Comparison of ENCODE assay signal across 12 mouse cellular contexts in the genomic region with DNA sequence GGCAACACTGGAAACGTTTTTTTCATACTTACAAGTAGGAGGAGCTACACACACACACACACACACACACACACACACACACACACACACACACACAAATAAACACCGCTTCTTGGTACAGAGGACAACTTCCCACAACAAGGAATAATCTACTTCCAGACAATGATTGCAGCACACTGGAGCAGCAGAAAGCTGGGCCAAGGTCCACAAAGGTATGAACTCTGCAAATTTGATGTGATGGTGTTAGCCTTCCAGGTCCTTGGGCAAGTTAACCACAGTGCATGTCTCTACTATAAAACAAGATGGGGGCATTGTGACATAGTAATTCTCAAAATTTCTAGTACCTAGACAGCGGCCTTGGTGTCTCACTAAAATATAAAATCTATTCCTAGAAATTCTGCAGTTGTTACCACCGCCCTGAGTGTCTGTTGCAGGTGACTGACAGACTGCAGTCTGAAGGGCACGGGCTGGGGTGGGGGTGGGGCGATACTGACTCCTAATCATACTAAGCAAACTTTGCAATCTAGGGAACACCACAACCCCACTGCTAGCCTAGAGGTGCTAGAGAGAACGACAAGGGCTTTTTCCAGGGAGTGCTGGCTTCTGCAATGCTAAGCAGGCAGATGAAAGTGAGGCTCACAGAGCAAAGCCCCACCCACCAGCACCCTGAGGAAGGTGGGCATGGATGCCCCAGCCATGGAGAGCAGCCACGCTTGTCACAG.
DNase-seq lines count a peak whose midpoint lies in the region; ATAC-seq and TF ChIP-seq lines count a peak whose summit lies in the region.
"Had no signal": no experiment of that assay in that cellular context is flagged by ENCODE, and none has a peak within 500 bp of the region (broad histone marks: within the 10 kb centered on the region; RNA-seq: fewer than 3 reads in every experiment).

No protein-coding gene starts in this region.

- peaks cover 3% of the 10 kb centered on the region; the same call in 1 of the 2 replicates for H3K36me3 ChIP-seq in heart, embryonic 16.5 days (ENCODE audit: control insufficient read depth, insufficient read depth)
- no peaks in the 10 kb centered on the region for H3K36me3 ChIP-seq in heart, adult 2 months (ENCODE audit: control insufficient read depth, insufficient read depth, low read length)
- no peaks in the 10 kb centered on the region for H3K36me3 ChIP-seq in midbrain, embryonic 11.5 days (ENCODE audit: control insufficient read depth, insufficient read depth, low read length)
- no peaks in the 10 kb centered on the region for H3K36me3 ChIP-seq in midbrain, postnatal 0 days (ENCODE audit: insufficient read depth, low read length)
- H3K36me3 ChIP-seq in liver, embryonic 13.5 days, result no peaks in the 10 kb centered on the region

- 0 out of 2 replicates have a peak overlapping the region, but pooled peaks have one; percentile 4 for H3K27ac ChIP-seq in heart, embryonic 16.5 days (ENCODE audit: low read length)
- H3K27ac ChIP-seq in heart, adult 2 months, result no peak overlapping the region
- H3K27ac ChIP-seq in midbrain, embryonic 11.5 days (ENCODE audit: low read depth, low read length), result no peak overlapping the region
- no peak overlapping the region for H3K27ac ChIP-seq in midbrain, postnatal 0 days (ENCODE audit: low read depth, low read length)
- H3K27ac ChIP-seq in liver, embryonic 13.5 days, result no peak overlapping the region

- no peak overlapping the region for H3K4me2 ChIP-seq in heart, embryonic 16.5 days (ENCODE audit: low read depth, low read length)
- H3K4me2 ChIP-seq in midbrain, embryonic 11.5 days, result no peak overlapping the region
- no peak overlapping the region for H3K4me2 ChIP-seq in midbrain, postnatal 0 days (ENCODE audit: low read depth, low read length, poor library complexity, severe bottlenecking)
- no peak overlapping the region for H3K4me2 ChIP-seq in liver, embryonic 13.5 days

- ATAC-seq in heart, embryonic 16.5 days (replicated peaks; ENCODE audit: extremely low read depth, insufficient read depth, low FRiP score), result no peak
- peak; percentile 52; the same call in 1 of the 2 replicates for ATAC-seq in midbrain, embryonic 11.5 days (ENCODE audit: low FRiP score)
- ATAC-seq in midbrain, postnatal 0 days (ENCODE audit: low FRiP score), result no peak
- ATAC-seq in liver, embryonic 13.5 days (ENCODE audit: low read depth), result peak; percentile 65; the same call in 1 of the 2 replicates

- no peak for DNase-seq in heart, adult 2 months
- DNase-seq in midbrain, embryonic 11.5 days (ENCODE audit: low spot score, missing footprints), result no peak
- DNase-seq in midbrain, postnatal 0 days (ENCODE audit: low spot score), result no peak
- no peak for DNase-seq in liver, embryonic 13.5 days
- peak; percentile 82 for DNase-seq in yolk sac, embryonic 10.5 days (ENCODE audit: low spot score)
- no peak for DNase-seq in cerebellum, adult 8-10 months
- DNase-seq in frontal cortex, adult 2 months (ENCODE audit: extremely low spot score in 1 of 2, low spot score in 1 of 2), result no peak
- DNase-seq: heart, postnatal 10 days; layer of hippocampus, adult 9-11 months; thymus, postnatal 25 days had no signal

- intact Hi-C loops in heart, adult 2 months (cut with DNase I), result no loop called here

- H3K27me3 ChIP-seq in heart, embryonic 16.5 days (ENCODE audit: control insufficient read depth, insufficient read depth, low read length), result no peaks in the 10 kb centered on the region
- no peaks in the 10 kb centered on the region for H3K27me3 ChIP-seq in heart, adult 2 months (ENCODE audit: control insufficient read depth, insufficient read depth, low read length)
- no peaks in the 10 kb centered on the region for H3K27me3 ChIP-seq in midbrain, embryonic 11.5 days (ENCODE audit: control insufficient read depth, insufficient read depth, low read length)
- no peaks in the 10 kb centered on the region for H3K27me3 ChIP-seq in midbrain, postnatal 0 days (ENCODE audit: insufficient read depth, low read length)
- H3K27me3 ChIP-seq in liver, embryonic 13.5 days, result no peaks in the 10 kb centered on the region

- TF ChIP-seq CTCF in heart, adult 2 months (IDR thresholded peaks at IDR 0.05), result no peak
- TF ChIP-seq CTCF in midbrain, postnatal 0 days (IDR thresholded peaks at IDR 0.05), result no peak

- TF ChIP-seq EP300 in heart, adult 2 months (IDR thresholded peaks at IDR 0.05; ENCODE audit: insufficient read depth, low read depth, low read length), result no peak

- WGBS in heart, embryonic 16.5 days, result 41% methylated on average over 8 of the region's 8 CpGs
- 56% methylated on average over 8 of the region's 8 CpGs for WGBS in heart, adult 2 months
- WGBS in midbrain, embryonic 11.5 days, result 63% methylated on average over 8 of the region's 8 CpGs
- WGBS in midbrain, postnatal 0 days, result 54% methylated on average over 8 of the region's 8 CpGs
- 35% methylated on average over 8 of the region's 8 CpGs for WGBS in liver, embryonic 13.5 days (ENCODE audit: insufficient replicate concordance)

- H3K4me3 ChIP-seq in heart, embryonic 16.5 days (ENCODE audit: low read length), result no peak overlapping the region
- H3K4me3 ChIP-seq in heart, adult 2 months, result no peak overlapping the region
- H3K4me3 ChIP-seq in midbrain, embryonic 11.5 days (ENCODE audit: low read depth, low read length), result no peak overlapping the region
- no peak overlapping the region for H3K4me3 ChIP-seq in midbrain, postnatal 0 days (ENCODE audit: low read depth, low read length)
- H3K4me3 ChIP-seq in liver, embryonic 13.5 days (replicated peaks), result no peak overlapping the region
- H3K4me3 ChIP-seq: erythroblast, embryonic 14.5 days had no signal

- TF ChIP-seq POLR2A in heart, adult 2 months (IDR thresholded peaks at IDR 0.05; ENCODE audit: insufficient read depth, low read depth, low read length), result no peak

- H3K79me2 ChIP-seq in heart, adult 2 months (replicated peaks; ENCODE audit: control insufficient read depth, insufficient read depth, low read length), result no peaks in the 10 kb centered on the region

- H3K4me1 ChIP-seq in heart, embryonic 16.5 days (ENCODE audit: control insufficient read depth, insufficient read depth, low read length), result peaks cover 57% of the 10 kb centered on the region
- no peaks in the 10 kb centered on the region for H3K4me1 ChIP-seq in heart, adult 2 months (ENCODE audit: control insufficient read depth, insufficient read depth, low read length)
- peaks cover 9% of the 10 kb centered on the region for H3K4me1 ChIP-seq in midbrain, embryonic 11.5 days (ENCODE audit: control insufficient read depth, insufficient read depth, low read length)
- peaks cover 4% of the 10 kb centered on the region; the same call in 1 of the 2 replicates for H3K4me1 ChIP-seq in midbrain, postnatal 0 days (ENCODE audit: insufficient read depth, low read length)
- H3K4me1 ChIP-seq in liver, embryonic 13.5 days (replicated peaks), result peaks cover 10% of the 10 kb centered on the region; the same call in 1 of the 2 replicates

- no peak overlapping the region for H3K9ac ChIP-seq in heart, embryonic 16.5 days (ENCODE audit: low read length)
- no peak overlapping the region for H3K9ac ChIP-seq in heart, adult 2 months (ENCODE audit: low read depth, low read length)
- no peak overlapping the region for H3K9ac ChIP-seq in midbrain, embryonic 11.5 days (ENCODE audit: low read length)
- H3K9ac ChIP-seq in midbrain, postnatal 0 days (replicated peaks; ENCODE audit: low read length, poor library complexity, severe bottlenecking), result no peak overlapping the region
- no peak overlapping the region for H3K9ac ChIP-seq in liver, embryonic 13.5 days

- H3K9me3 ChIP-seq in heart, embryonic 16.5 days (replicated peaks; ENCODE audit: control insufficient read depth, low read length), result 0 out of 2 replicates have a peak, but pooled peaks cover 4% of the 10 kb centered on the region
- H3K9me3 ChIP-seq in midbrain, embryonic 11.5 days (ENCODE audit: control insufficient read depth, low read length), result no peaks in the 10 kb centered on the region
- no peaks in the 10 kb centered on the region for H3K9me3 ChIP-seq in midbrain, postnatal 0 days (ENCODE audit: low read length)
- no peaks in the 10 kb centered on the region for H3K9me3 ChIP-seq in liver, embryonic 13.5 days (replicated peaks)

Comparison
In these comparisons a context has a peak if more than half of its experiments do, and no peak if none do; other contexts are left out.
1. ATAC-seq: peak in midbrain, embryonic 11.5 days (single experiment) and liver, embryonic 13.5 days (single experiment); none in heart, embryonic 16.5 days (single experiment) and midbrain, postnatal 0 days (single experiment).